Mouse (Mus musculus) granulocyte monocyte progenitor cell, adult 5-6 weeks (primary cell): ENCODE results near the gene Eral1. TPM values are rescaled to one million over a fixed set of nuclear protein-coding genes. Genes with fewer than 3 reads are reported as not detected.
"Not testable (repeated sequence)": the region's sequence is repeated elsewhere in the genome, so short reads cannot be mapped to it uniquely, and the experiment has no call there.

Experiments
- ATAC-seq: replicated peaks from 2 replicates; pipeline ENCODE4 v1.8.0; 2016; ENCODE audit warnings: mild to moderate bottlenecking, moderate TSS enrichment, inconsistent platforms; ENCODE audit not compliant: poor library complexity, severe bottlenecking
- total RNA-seq, 2 experiments: library from RNA; stranded (forward) in 1 of 2; stranded (reverse) in 1 of 2; fragments of 200-712, 200-1000 nt in 1 of 2; fragments of >200 nt in 1 of 2; fragmentation: Nextera tagmentation in 1 of 2; gene quantifications; 2 replicates each; pipeline ENCODE4 v1.2.3; 2014 to 2017

Gene Eral1
- total RNA-seq, 2 experiments from 2014 or later: 17.8 to 32.0 TPM

DNA sequence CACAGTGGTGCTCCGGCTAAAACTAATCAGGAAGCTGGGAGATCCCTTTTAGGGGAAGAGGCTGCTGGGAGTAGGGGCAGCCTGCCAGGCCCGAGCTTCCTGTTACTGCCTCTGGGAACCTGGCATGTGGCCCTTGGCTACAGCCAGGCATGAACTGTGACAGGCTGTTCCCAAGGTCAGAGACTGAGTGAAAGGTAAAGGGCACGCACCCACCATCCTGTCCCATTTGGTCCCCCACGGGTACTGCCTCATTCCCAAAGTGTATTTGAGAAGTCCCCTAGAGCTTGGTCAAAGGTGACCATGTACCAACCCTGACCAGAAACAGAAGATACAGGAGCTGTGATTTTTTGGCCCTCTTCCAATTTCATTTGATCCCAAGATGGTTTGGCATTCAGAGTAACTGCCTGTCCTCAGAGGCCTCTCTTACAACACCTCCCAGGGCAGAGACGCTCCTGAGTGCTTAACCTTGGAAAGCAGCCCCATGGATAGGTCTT, 35.4 kb downstream of the Eral1 start:
- ATAC-seq: peak; percentile 25

DNA sequence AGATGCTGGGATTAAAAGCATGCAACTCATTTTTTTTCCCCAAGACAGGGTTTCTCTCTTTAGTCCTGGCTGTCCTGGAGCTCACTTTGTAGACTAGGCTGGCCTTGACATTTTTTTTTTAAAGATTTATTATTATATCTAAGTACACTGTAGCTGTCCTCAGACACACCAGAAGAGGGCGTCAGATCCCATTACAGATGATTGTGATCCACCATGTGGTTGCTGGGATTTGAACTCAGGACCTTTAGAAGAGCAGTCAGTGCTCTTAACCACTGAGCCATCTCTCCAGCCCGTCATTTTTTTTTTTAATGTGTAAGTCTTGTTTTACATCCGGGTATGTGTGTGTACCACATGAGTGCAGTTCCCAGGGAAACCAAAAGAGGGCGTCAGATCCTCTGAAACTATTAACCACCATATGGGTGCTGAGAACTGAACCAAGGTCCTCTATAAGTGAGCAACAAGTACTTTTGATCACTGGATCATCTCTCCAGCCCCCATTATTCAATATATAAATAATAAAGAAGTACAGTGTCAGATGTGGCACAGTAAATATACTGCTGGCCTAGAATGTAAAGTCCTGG, 37.8 kb downstream of the Eral1 start:
- not testable (repeated sequence) for ATAC-seq

DNA sequence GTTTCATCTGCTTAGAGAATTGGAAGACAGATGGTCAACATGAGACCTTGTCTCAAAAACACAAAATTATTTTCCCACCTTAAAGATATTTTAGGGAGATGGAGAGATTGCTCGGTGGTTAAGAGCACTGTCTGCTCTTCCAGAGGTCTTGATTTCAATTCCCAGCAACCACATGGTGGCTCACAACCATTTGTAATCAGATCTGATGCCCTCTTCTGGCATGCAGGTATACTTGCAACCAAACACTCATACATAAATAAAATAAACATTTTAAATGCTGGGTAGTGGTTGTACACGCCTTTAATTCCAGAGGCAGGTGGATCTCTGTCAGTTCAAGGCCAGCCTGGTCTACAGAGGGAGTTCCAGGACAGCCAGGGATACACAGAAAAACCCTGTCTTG, 39.3 kb downstream of the Eral1 start:
- no peak for ATAC-seq

DNA sequence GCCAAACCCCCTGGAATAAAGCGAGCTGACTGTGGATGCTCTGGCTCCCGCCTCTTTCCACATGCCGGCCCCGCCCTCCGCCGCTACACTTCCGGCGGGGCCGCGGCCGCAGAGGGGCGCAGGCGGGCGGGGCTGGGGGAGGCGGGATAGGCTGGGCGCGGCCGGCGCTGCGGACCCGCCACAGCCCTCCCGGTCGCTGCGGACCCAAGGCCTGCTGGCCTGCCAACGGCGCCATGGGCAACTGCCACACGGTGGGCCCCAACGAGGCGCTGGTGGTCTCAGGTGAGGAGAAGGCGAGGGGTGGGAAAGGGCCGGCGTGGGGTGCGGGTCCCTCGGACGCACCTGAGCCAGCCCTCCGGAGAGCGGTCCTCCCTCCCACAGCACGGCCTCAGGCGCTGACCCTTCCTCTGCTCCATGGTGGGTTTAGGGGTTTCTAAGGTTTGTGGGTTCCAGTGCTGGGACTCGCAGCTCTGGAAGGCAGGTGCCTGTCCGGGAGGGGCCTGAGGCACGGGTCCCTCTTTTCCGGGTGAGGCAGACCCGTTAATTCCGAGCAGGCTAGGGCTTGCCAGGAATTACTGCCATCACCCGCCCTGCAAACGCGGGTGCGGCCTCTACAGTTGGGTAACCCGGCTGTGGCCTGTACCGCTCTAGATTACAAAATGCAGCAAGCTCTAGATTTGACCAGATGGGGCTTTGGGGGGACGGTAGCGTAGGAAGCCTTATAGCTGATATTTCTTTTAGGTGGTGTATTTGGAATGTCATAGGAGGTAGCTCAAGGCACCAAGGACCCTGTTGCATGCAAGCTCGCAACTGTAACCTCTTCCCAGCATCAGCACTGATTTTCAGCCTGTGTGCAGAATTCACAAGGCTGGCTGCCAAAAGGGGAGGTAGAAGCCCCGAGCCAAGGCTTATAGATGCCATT, 42.1 kb downstream of the Eral1 start, which contains the start of gene Flot2:
Gene Flot2, plus strand, starts transcription at position 101 of the 922 bp plus-strand sequence.
- peak; percentile 80 for ATAC-seq

DNA sequence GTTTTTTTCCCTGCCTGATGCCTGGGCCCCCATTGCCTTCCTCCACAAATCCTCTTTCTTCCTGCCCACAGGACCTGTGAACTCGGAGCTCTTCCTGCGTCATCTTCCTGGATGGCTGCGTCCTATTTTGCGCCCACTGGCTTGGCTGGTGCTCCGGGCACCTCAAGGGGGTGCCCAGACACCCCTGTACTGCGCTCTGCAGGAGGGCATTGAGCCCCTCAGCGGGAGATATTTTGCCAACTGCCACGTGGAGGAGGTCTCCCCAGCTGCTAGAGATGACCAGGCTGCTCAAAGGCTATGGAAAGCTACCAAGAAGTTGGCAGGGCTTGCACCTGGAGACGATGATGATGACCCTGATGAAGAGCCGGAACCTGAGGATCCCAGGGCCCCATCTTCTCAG, 43.4 kb downstream of the Eral1 start:
- no peak for ATAC-seq

DNA sequence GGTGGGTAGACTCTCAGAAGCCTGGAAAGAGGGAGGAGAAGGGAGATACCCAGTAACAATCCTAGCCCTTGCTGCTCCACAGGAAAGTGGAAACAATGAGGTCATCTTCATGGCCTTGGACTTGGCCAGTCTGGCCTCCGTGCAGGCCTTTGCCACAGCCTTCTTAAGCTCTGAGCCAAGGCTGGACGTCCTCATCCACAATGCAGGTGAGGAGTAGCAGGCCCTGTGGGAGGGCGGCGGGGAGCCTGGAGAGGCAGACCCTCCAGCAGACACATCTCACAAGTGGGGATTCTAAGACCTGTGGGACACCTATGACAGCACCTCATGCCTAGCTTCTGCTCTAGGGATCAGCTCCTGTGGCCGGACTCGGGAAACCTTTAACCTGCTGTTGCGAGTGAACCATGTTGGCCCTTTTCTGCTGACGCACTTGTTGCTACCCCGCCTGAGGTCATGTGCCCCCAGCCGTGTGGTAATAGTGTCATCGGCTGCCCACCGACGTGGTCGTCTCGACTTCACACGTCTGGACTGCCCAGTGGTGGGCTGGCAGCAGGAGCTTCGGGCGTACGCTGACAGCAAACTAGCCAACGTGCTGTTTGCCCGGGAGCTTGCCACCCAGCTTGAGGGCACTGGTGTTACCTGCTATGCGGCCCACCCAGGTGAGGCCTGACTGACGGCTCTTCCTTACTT, 46.1 kb downstream of the Eral1 start:
- ATAC-seq: no peak

DNA sequence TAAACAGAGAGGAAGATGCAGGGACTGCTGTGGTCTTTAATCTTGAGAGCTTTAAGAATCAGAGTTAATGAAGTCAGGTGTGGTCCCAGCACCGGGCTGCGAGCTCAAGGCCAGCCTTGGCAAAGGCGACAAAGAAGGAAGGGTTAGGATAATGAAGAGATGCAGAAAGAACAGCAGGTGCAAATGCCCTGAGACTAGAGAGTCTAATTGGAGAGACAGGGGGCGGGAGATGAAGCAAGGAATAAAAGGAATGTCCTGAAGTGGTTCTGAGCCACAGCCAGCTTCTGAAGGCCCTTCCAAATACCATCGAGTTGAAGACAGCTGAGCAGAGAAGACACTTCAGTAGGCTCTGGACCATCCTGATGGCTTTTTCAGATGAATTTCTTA, 47.4 kb downstream of the Eral1 start:
- ATAC-seq: no peak

DNA sequence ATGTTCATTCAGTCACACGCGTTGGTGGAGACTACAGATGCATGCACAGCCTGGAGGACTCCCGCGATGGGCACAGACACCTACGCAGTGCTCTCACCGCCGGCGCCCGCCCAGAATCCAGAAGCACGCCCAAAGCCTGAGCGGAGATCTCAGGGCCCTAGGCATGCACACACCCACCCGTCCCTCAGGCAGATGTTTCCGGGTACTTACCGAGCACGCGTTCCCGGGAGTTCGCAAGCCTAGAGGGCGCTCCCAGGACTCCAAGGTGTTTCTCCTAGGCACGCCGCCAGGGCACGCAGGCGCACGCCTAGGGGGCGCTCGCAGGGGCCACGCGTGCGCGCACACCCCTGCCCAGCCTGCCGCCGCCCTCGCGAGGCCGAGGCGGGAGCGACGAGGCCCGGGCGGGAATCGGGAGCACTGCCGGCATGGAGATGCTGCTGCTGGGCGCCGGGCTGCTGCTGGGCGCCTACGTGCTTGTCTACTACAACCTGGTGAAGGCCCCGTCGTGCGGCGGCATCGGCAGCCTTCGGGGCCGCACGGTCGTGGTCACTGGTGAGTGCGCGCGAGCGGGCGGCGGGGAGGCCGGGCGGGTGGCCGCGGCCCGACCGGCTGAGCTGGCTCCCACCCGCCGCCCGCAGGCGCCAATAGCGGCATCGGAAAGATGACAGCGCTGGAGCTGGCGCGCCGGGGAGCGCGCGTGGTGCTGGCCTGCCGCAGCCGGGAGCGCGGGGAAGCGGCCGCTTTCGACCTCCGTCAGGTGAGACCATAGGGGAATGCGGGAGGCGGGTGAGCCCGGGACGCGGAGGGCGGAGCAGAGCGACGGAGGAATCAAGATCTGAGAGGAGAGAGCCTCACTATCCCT, 48.0 kb downstream of the Eral1 start, which contains the start of gene Dhrs13:
Gene Dhrs13, plus strand, starts transcription at position 334 of the 862 bp plus-strand sequence.
- ATAC-seq: peak; percentile 93

DNA sequence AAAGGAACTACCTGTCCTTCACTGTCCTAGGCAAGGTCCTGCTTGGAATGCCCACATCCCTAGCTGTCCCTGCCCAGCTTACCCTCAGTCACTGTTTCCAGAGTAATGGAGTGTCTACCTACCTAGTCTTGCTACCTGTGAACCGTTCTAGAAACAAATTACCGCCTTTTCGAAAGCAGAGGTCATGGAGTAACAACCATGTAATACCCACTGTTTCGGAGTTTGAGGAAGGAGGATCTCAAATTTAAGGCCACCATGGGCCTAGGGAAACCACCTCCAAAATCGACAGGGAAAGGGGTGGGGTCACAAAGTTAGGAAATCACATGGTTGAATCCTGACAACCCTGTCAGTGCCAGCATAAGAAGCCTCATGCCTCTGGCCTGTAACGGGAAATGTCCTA, 48.8 kb downstream of the Eral1 start:
- ATAC-seq: 0 out of 2 replicates have a peak, but pooled peaks have one; percentile 11

DNA sequence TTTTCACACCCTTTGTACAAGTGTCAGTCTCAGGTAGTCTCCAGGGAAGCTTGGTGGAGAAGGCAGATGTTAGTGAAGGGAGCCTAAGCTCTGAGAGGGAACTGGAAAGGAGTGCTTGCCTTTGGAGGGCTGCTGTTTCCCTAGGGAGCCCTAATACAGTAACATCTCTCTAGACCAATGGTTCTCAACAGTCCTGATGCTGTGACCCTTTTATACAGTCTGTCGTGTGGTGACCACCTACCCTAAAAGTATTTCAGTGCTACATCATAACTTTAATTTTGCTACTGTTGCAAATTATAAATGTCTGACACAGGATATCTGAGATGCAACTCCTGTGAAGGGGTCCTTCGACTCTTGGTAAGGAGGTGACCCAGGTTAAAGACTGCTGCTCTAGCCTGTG, 49.6 kb downstream of the Eral1 start:
- no peak for ATAC-seq

DNA sequence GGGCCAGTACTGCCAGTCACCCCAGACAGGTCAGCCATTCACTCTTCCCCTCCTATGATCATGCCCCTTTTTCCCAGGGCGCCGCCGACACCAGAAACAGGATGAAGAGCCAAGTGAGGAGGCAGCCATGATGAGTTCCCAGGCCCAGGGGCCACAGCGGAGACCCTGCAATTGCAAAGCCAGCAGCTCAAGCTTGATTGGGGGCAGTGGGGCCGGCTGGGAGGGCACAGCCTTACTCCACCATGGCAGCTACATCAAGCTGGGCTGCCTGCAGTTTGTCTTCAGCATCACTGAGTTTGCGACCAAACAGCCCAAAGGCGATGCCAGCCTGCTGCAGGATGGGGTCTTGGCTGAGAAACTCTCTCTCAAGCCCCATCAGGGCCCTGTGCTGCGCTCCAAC, 50.9 kb downstream of the Eral1 start:
- ATAC-seq: no peak

DNA sequence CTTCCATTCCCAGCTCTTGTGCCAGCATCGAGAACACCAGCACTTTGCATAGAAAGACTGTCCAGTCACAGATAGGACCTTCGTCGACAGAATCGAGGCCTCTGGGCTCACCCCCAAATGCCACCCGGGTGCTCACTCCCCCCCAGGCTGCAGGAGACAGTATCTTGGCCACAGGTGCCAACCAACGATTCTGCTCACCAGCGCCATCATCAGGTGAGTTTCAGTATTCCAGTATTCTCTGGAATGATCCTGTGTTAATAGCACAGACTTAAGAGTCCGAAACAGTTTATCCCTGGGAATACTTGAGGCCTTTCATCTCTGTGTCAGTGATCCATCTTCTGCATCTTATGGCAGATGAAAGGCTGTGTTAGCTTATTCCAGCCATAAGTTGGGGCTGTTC, 56.6 kb downstream of the Eral1 start:
- ATAC-seq: peak; percentile 44; the same call in 1 of the 2 replicates

Other genes starting within 250 kb of the Eral1 start
- not detected in 2 replicates for gene Pipox, start 186.3 kb downstream of the Eral1 start, total RNA-seq (2014; fragmentation: Nextera tagmentation)
- gene Pipox, start 186.3 kb downstream of the Eral1 start, total RNA-seq (2017): 0.39 and 0.77 TPM in 2 replicates
- gene Sez6, start 149.6 kb downstream of the Eral1 start, total RNA-seq (2014; fragmentation: Nextera tagmentation): not detected in 2 replicates
- not detected in 2 replicates for gene Sez6, start 149.6 kb downstream of the Eral1 start, total RNA-seq (2017)
- 55.7 and 57.7 TPM in 2 replicates for gene Phf12, start 97.6 kb downstream of the Eral1 start, total RNA-seq (2014; fragmentation: Nextera tagmentation)
- 16.2 and 28.2 TPM in 2 replicates for gene Phf12, start 97.6 kb downstream of the Eral1 start, total RNA-seq (2017)
- 7.6 and 14.0 TPM in 2 replicates for gene Dhrs13, start 48.1 kb downstream of the Eral1 start, total RNA-seq (2014; fragmentation: Nextera tagmentation)
- 5.7 and 9.7 TPM in 2 replicates for gene Dhrs13, start 48.1 kb downstream of the Eral1 start, total RNA-seq (2017)
- gene Flot2, start 42.5 kb downstream of the Eral1 start, total RNA-seq (2014; fragmentation: Nextera tagmentation): 52.3 and 54.2 TPM in 2 replicates
- gene Flot2, start 42.5 kb downstream of the Eral1 start, total RNA-seq (2017): 57.7 and 73.4 TPM in 2 replicates
- gene Fam222b, start 14.3 kb upstream of the Eral1 start, total RNA-seq (2014; fragmentation: Nextera tagmentation): 13.5 and 16.8 TPM in 2 replicates
- 3.7 and 6.5 TPM in 2 replicates for gene Fam222b, start 14.3 kb upstream of the Eral1 start, total RNA-seq (2017)
- gene Traf4, start 85.2 kb upstream of the Eral1 start, total RNA-seq (2014; fragmentation: Nextera tagmentation): 4.9 and 7.3 TPM in 2 replicates
- 2.8 and 3.6 TPM in 2 replicates for gene Traf4, start 85.2 kb upstream of the Eral1 start, total RNA-seq (2017)
- 3.5 and 14.4 TPM in 2 replicates for gene Nek8, start 96.3 kb upstream of the Eral1 start, total RNA-seq (2014; fragmentation: Nextera tagmentation)
- 5.8 and 6.1 TPM in 2 replicates for gene Nek8, start 96.3 kb upstream of the Eral1 start, total RNA-seq (2017)
- 1.1 and 3.5 TPM in 2 replicates for gene Tlcd1, start 96.3 kb upstream of the Eral1 start, total RNA-seq (2014; fragmentation: Nextera tagmentation)
- 2.9 and 4.1 TPM in 2 replicates for gene Tlcd1, start 96.3 kb upstream of the Eral1 start, total RNA-seq (2017)
- 5,451 and 5,560 TPM in 2 replicates for gene Rpl23a, start 103.2 kb upstream of the Eral1 start, total RNA-seq (2014; fragmentation: Nextera tagmentation)
- 3,079 and 3,080 TPM in 2 replicates for gene Rpl23a, start 103.2 kb upstream of the Eral1 start, total RNA-seq (2017)
- 6.1 and 7.2 TPM in 2 replicates for gene Rab34, start 108.0 kb upstream of the Eral1 start, total RNA-seq (2014; fragmentation: Nextera tagmentation)
- 1.5 and 3.6 TPM in 2 replicates for gene Rab34, start 108.0 kb upstream of the Eral1 start, total RNA-seq (2017)
- not detected in 2 replicates for gene Proca1, start 113.0 kb upstream of the Eral1 start, total RNA-seq (2014; fragmentation: Nextera tagmentation)
- gene Proca1, start 113.0 kb upstream of the Eral1 start, total RNA-seq (2017): not detected in 2 replicates
- gene Sdf2, start 165.4 kb upstream of the Eral1 start, total RNA-seq (2014; fragmentation: Nextera tagmentation): 76.9 and 79.6 TPM in 2 replicates
- gene Sdf2, start 165.4 kb upstream of the Eral1 start, total RNA-seq (2017): 41.4 and 48.8 TPM in 2 replicates
- gene Supt6, start 165.6 kb upstream of the Eral1 start, total RNA-seq (2014; fragmentation: Nextera tagmentation): 39.3 and 42.7 TPM in 2 replicates
- gene Supt6, start 165.6 kb upstream of the Eral1 start, total RNA-seq (2017): 35.2 and 41.1 TPM in 2 replicates
- gene 2610507B11Rik, start 181.4 kb upstream of the Eral1 start, total RNA-seq (2014; fragmentation: Nextera tagmentation): 67.9 and 73.6 TPM in 2 replicates
- 70.6 and 76.0 TPM in 2 replicates for gene 2610507B11Rik, start 181.4 kb upstream of the Eral1 start, total RNA-seq (2017)
- 2.3 TPM in 1 of 2 replicates, not detected in the other for gene BC030499, start 210.5 kb upstream of the Eral1 start, total RNA-seq (2014; fragmentation: Nextera tagmentation)
- not detected in 2 replicates for gene BC030499, start 210.5 kb upstream of the Eral1 start, total RNA-seq (2017)
- 11.9 and 25.4 TPM in 2 replicates for gene Spag5, start 221.1 kb upstream of the Eral1 start, total RNA-seq (2014; fragmentation: Nextera tagmentation)
- 50.8 and 57.7 TPM in 2 replicates for gene Spag5, start 221.1 kb upstream of the Eral1 start, total RNA-seq (2017)
- 0.69 and 2.8 TPM in 2 replicates for gene Aldoc, start 242.6 kb upstream of the Eral1 start, total RNA-seq (2014; fragmentation: Nextera tagmentation)
- 0.15 TPM in 1 of 2 replicates, not detected in the other for gene Aldoc, start 242.6 kb upstream of the Eral1 start, total RNA-seq (2017)
- gene Pigs, start 248.0 kb upstream of the Eral1 start, total RNA-seq (2014; fragmentation: Nextera tagmentation): 47.6 and 51.6 TPM in 2 replicates
- 13.7 and 14.9 TPM in 2 replicates for gene Pigs, start 248.0 kb upstream of the Eral1 start, total RNA-seq (2017)